Mouse (Mus musculus) forebrain, embryonic 15.5 days (tissue): ENCODE results near the gene Ankrd65. TPM values are rescaled to one million over a fixed set of nuclear protein-coding genes. Genes with fewer than 3 reads are reported as not detected.
"Not testable (repeated sequence)": the region's sequence is repeated elsewhere in the genome, so short reads cannot be mapped to it uniquely, and the experiment has no call there.

Source experiments
- ATAC-seq: fragments of 200-750 bp; cut with Nextera tagmentation; replicated peaks from 2 replicates; pipeline ENCODE4 v1.8.0; 2017; ENCODE audit warnings: mild to moderate bottlenecking, moderate TSS enrichment, moderate library complexity
- H3K27ac ChIP-seq: fragments of 300-500 bp; sonication (generic); replicated peaks from 2 replicates; pipeline ENCODE4 v1.5.1; 2015; ENCODE audit warnings: mild to moderate bottlenecking, inconsistent platforms
- H3K27me3 ChIP-seq: fragments of 300-500 bp; sonication (generic); 2 replicates; pipeline ENCODE4 v1.6.1; 2015; ENCODE audit warnings: inconsistent platforms
- H3K36me3 ChIP-seq: fragments of 300-500 bp; sonication (generic); 2 replicates; pipeline ENCODE4 v1.6.1; 2015; ENCODE audit warnings: mild to moderate bottlenecking, inconsistent platforms
- H3K4me1 ChIP-seq: fragments of 300-500 bp; sonication (generic); 2 replicates; pipeline ENCODE4 v1.6.1; 2015; ENCODE audit warnings: inconsistent platforms
- H3K4me2 ChIP-seq: fragments of 300-500 bp; sonication (generic); replicated peaks from 2 replicates; pipeline ENCODE4 v1.6.1; 2015; ENCODE audit warnings: mild to moderate bottlenecking, inconsistent platforms
- H3K4me3 ChIP-seq: fragments of 300-500 bp; sonication (generic); 2 replicates; pipeline ENCODE4 v1.5.1; 2015; ENCODE audit warnings: mild to moderate bottlenecking, inconsistent platforms
- H3K9ac ChIP-seq: fragments of 300-500 bp; sonication (generic); replicated peaks from 2 replicates; pipeline ENCODE4 v1.6.1; 2015; ENCODE audit warnings: mild to moderate bottlenecking, inconsistent platforms
- H3K9me3 ChIP-seq: fragments of 300-500 bp; sonication (generic); 2 replicates; pipeline ENCODE4 v1.6.1; 2016; ENCODE audit warnings: inconsistent platforms
- WGBS: fragments of 180-500 bp; shearing (Covaris S2); methylation state at CpG from one replicate; pipeline ENCODE4 v1.1.7; 2015; ENCODE audit warnings: mixed read lengths; 5-methylcytosine and 5-hydroxymethylcytosine counted together
- polyA plus RNA-seq: library from polyadenylated mRNA; unstranded; fragments of >200 nt; fragmentation: Nextera tagmentation; extraction: Ambion mirVana; gene quantifications from 2 replicates; pipeline ENCODE4 v1.2.1, GENCODE M21; 2015

Gene Ankrd65
- not detected in 2 replicates for polyA plus RNA-seq

DNA sequence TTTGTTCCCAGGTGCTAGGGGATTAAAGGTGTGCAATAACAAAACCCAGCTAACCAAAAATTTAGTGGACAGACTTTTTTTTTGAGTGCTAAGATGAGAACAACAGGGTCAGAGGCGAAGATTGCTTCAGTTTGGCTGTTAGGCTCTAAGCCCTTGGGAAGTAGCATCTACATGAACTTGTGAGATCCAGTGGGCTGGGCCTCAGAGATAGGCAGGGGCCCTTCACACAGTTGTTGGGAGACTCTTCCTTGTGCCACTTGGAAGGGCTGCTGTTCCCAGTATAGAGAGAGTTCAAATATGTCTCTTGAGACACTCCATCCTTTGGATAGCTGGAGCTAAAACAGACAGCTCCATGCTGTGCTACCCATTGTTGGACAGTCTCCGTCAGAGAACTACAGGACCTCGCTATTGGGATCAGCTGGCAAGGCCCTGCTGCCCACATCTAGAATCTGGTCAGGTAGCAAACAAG lies at the start of gene Ankrd65:
TSS of gene Ankrd65 (plus strand) at position 419 of the 469 bp plus-strand sequence.
- H3K4me1 ChIP-seq: peaks cover 3% of the 10 kb centered on the region; the same call in 1 of the 2 replicates
- H3K4me2 ChIP-seq: no peak within 1 kb of the TSS
- H3K36me3 ChIP-seq: no peaks in the 10 kb centered on the region
- H3K4me3 ChIP-seq: no peak within 1 kb of the TSS
- whole genome bisulfite sequencing: 82% methylated on average over 3 of the region's 3 CpGs
- H3K27ac ChIP-seq: no peak within 1 kb of the TSS
- ATAC-seq: no peak
- no peaks in the 10 kb centered on the region for H3K9me3 ChIP-seq
- H3K27me3 ChIP-seq: no peaks in the 10 kb centered on the region
- H3K9ac ChIP-seq: no peak within 1 kb of the TSS

DNA sequence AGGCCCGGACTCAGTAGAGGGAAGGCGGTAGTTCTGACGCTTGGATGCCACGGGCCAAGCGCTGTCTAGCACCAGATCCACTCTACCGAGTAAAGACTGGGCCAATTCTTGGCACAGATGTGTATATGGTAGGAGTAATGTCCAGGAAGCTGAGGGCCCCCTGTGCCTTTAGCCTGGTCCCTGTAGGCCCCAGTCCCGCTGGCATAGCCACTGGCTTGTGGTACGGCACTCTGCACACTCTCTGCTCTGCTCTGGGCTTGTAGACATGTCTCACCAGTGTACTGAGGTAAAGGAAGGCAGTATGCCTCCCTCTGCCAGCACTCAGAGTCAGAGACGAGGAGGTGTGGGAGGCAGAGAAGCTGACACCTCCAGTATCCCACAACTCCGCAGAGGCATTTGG lies 49.6 kb upstream of the Ankrd65 start:
- not testable (repeated sequence) for H3K9ac ChIP-seq, H3K27ac ChIP-seq, H3K27me3 ChIP-seq, H3K4me2 ChIP-seq, H3K9me3 ChIP-seq, ATAC-seq, H3K4me3 ChIP-seq
- 87% methylated on average over 10 of the region's 10 CpGs for WGBS
- peaks cover 60% of the 10 kb centered on the region for H3K36me3 ChIP-seq
- H3K4me1 ChIP-seq: peaks cover 18% of the 10 kb centered on the region

DNA sequence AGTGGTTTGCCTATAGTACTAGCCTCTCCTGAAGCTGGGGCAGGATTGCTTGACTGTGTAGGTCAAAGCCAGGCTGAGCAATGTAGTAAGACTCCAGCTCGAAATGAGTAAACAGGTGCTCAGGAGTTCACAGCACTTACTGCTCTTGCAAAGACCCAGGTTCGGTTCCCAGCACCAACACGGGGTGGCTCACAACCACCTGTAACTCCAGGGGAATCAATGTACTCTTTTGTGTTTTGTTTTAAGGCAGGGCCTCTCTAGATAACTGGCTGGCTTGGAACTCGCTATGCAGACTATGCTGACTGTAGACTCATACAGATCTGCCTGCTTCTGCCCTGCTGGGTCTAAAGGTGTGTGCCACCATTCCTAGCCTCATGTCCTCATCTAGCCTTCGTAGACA lies 47.6 kb upstream of the Ankrd65 start:
- 94% methylated on average over 5 of the region's 5 CpGs for WGBS
- Histone ChIP-seq H3K9me3 (no peaks in the 10 kb centered on the region), H3K4me1 (peaks cover 6% of the 10 kb centered on the region), H3K9ac (no peak overlapping the region), H3K4me2 (no peak overlapping the region), H3K36me3 (peaks cover 70% of the 10 kb centered on the region), H3K4me3 (no peak overlapping the region), H3K27ac (no peak overlapping the region), H3K27me3 (no peaks in the 10 kb centered on the region)
- ATAC-seq: no peak

DNA sequence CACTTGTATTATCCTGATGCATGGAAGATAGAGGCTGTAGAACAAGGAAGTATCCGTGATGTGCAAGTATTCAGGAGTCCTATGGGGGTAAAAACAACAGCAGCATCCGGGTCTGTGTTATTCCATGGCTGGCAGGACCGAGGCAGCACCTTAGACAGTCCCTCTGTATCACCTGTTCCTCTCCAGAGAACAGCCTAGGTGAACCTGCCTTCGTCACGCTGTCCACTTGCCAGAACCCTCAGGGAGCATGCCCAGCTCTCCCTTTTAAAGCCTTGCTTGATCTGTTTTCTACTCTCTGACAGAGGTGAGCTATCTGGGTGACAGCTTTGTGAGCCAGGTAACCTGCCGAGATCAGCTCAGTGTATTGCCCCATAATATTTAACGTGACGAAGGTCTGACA lies 45.8 kb upstream of the Ankrd65 start:
- H3K9me3 ChIP-seq: no peaks in the 10 kb centered on the region

DNA sequence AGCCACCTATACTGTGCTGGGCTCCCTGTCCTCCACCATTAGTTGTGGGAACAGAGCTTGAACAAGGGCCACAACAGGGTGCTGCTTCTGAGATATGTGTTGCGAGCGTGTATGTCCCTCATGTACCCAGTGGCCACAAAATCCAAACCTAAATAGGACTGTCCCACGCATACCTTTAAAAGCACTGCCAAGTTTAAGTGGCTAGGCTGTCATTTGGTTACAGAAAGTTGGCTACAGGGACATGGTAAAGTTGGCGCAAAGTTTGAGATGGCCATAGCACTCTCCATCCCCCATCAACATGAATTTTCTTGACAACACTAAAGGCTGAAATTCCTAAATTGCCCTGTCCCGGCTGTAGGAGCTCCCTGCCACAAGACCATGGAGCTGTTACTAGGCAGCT lies 45.1 kb upstream of the Ankrd65 start:
- no peak overlapping the region for H3K4me3 ChIP-seq
- WGBS: 94% methylated on average over 5 of the region's 5 CpGs
- H3K27me3 ChIP-seq: no peaks in the 10 kb centered on the region
- no peak overlapping the region for H3K27ac ChIP-seq
- H3K9ac ChIP-seq: no peak overlapping the region
- peaks cover 89% of the 10 kb centered on the region for H3K36me3 ChIP-seq
- no peak for ATAC-seq
- no peak overlapping the region for H3K4me2 ChIP-seq
- H3K4me1 ChIP-seq: peaks cover under 1% of the 10 kb centered on the region; the same call in 1 of the 2 replicates
- H3K9me3 ChIP-seq: no peaks in the 10 kb centered on the region

More for the DNA sequence above, 45.8 kb upstream of the Ankrd65 start:
- peaks cover 88% of the 10 kb centered on the region for H3K36me3 ChIP-seq
- no peak overlapping the region for H3K4me3 ChIP-seq
- 91% methylated on average over 8 of the region's 8 CpGs for WGBS
- peaks cover 6% of the 10 kb centered on the region; the same call in 1 of the 2 replicates for H3K4me1 ChIP-seq
- H3K27ac ChIP-seq: no peak overlapping the region
- no peak for ATAC-seq
- no peak overlapping the region for H3K9ac ChIP-seq
- no peak overlapping the region for H3K4me2 ChIP-seq
- H3K27me3 ChIP-seq: no peaks in the 10 kb centered on the region

DNA sequence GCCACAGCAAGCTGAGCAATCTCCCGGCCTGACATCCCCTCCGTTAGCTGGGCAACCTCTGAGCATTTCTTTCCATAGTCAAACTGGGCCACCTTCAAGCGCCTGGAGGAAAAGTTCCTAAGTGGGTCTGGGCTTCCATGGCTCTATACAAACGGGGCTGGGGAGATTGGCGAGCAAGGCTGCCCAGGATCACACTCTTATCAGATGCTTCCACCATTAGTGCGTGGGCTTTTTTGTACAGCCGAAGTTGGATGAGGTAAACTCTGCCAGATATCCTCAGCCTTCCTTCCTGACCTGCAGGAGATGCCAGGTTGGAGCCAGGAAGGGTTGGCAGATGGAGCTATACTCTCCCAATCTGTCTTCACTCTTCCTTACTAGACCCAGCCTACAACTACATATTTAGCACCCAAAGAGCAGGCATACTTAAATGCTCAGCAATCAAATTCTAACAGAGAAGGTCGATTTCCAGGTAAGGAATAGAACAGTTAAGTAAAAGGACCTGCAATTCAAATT lies 44.1 kb upstream of the Ankrd65 start:
- Histone ChIP-seq H3K27ac (no peak overlapping the region), H3K4me1 (no peaks in the 10 kb centered on the region), H3K4me3 (no peak overlapping the region), H3K4me2 (no peak overlapping the region), H3K27me3 (no peaks in the 10 kb centered on the region), H3K9ac (no peak overlapping the region), H3K9me3 (no peaks in the 10 kb centered on the region), H3K36me3 (peaks cover 89% of the 10 kb centered on the region)
- 87% methylated on average over 8 of the region's 8 CpGs for WGBS
- ATAC-seq: no peak

DNA sequence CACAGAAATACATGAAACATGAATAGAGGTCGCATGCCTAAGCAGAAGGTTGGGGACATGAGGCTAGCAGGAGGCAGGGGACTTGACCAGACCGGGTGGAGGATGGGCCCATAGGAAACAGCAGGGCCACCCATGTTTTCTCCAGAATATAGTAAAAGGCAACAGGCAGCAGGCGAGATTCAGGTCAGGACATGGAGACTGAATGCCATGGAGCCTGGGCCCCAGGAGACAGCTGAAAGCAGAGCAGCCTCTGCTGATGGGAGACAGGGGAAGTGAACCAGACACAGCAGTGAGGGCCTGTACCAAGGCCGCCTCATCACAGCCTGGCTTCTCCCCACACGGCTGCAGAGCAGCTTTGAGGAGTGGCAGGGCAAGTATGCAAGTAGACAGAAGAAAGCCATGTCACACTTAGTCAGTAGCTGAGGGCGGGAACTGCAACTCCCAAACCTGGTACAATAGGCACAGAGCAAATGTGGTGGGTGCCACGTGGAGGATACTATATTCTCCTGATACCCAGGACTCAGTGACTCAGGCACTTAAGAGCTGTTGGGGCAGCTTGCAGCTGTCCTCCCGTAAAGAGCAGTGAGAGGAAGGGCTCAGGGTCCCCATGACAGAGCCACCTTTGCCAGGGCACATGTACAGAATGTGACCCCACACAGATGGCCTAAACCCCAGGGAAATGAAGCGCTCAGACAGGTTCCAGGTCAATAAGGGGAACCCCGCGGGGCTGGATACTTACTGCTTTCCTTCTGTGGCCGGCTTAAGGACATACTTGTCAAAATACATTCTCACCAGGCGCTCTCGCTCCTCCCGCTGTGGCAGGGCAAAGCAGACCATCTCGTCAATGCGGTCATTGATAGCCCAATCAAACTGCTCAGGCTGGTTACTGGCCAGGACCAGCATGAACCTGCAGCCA lies 43.4 kb upstream of the Ankrd65 start:
- no peak overlapping the region for H3K4me3 ChIP-seq
- peaks cover 88% of the 10 kb centered on the region for H3K36me3 ChIP-seq
- no peaks in the 10 kb centered on the region for H3K9me3 ChIP-seq
- H3K27me3 ChIP-seq: no peaks in the 10 kb centered on the region
- 89% methylated on average over 17 of the region's 17 CpGs for WGBS
- no peak overlapping the region for H3K4me2 ChIP-seq
- no peak overlapping the region for H3K9ac ChIP-seq
- no peak for ATAC-seq
- H3K4me1 ChIP-seq: no peaks in the 10 kb centered on the region
- no peak overlapping the region for H3K27ac ChIP-seq

DNA sequence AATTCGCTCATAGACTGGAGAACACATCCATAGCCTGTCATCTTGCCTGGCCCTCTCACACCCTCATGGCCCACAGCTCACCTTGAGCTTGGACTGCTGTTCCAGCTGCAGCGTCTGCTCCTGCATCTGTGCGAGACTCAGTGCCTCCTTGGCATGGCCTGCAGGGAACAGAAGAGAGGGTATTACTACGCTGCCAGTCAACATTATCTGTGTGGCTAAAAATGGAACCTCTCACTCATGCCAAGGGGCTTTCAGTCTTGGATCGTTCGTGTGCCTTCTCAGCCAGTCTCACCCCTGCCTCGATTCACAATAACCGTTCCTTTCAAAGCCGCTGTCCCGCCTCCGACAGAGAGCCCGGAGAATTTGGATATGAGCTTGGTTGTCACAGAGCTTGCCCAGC lies 33.2 kb upstream of the Ankrd65 start:
- H3K27ac ChIP-seq: no peak overlapping the region
- ATAC-seq: no peak
- H3K4me3 ChIP-seq: no peak overlapping the region
- H3K9me3 ChIP-seq: no peaks in the 10 kb centered on the region
- peaks cover 28% of the 10 kb centered on the region for H3K4me1 ChIP-seq
- H3K4me2 ChIP-seq: no peak overlapping the region
- WGBS: 88% methylated on average over 12 of the region's 12 CpGs
- H3K36me3 ChIP-seq: peaks cover 45% of the 10 kb centered on the region
- H3K9ac ChIP-seq: no peak overlapping the region
- H3K27me3 ChIP-seq: no peaks in the 10 kb centered on the region

DNA sequence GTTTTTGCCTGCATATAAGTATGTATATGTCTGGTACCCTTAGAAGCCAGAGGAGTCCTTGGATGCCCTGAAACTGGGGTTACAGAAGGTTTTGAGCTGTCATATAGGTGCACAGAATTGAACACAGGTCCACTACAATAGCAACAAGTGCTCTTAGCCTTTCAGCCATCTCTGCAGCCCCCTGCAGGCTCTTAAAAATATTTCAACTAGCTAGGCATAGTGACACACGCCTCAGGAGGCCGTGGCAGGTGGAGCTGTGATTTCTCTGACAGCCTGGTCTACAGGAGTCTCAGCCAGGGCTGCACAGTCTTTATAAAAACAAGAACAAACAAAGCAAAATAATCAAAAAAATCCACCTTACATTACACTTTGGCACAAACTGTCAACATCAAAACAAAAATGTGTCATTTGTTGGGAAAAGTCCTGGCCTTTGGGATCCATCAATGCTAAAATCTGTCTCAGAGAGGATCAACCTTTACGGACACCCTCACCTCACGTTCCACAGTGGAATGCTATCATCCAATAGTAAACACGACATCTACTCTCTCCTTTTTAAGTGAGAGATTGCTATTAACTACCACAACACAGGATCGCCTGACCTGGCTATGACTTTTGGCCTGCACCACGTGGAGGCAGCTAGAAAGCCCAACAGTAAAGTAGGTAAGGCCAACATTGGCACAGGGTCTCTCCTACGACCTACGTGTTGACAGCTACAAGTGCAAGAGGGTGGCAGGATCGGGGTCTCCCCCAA lies 30.2 kb upstream of the Ankrd65 start:
- Histone ChIP-seq H3K27ac (no peak overlapping the region), H3K36me3 (peaks cover 18% of the 10 kb centered on the region), H3K4me1 (peaks cover 28% of the 10 kb centered on the region), H3K4me2 (peak overlapping the region; percentile 98), H3K9me3 (no peaks in the 10 kb centered on the region), H3K4me3 (peak overlapping the region; percentile 89), H3K9ac (peak overlapping the region; percentile 73), H3K27me3 (no peaks in the 10 kb centered on the region)
- 3% methylated on average over 10 of the region's 10 CpGs for WGBS
- peak; percentile 18; the same call in 1 of the 2 replicates for ATAC-seq

DNA sequence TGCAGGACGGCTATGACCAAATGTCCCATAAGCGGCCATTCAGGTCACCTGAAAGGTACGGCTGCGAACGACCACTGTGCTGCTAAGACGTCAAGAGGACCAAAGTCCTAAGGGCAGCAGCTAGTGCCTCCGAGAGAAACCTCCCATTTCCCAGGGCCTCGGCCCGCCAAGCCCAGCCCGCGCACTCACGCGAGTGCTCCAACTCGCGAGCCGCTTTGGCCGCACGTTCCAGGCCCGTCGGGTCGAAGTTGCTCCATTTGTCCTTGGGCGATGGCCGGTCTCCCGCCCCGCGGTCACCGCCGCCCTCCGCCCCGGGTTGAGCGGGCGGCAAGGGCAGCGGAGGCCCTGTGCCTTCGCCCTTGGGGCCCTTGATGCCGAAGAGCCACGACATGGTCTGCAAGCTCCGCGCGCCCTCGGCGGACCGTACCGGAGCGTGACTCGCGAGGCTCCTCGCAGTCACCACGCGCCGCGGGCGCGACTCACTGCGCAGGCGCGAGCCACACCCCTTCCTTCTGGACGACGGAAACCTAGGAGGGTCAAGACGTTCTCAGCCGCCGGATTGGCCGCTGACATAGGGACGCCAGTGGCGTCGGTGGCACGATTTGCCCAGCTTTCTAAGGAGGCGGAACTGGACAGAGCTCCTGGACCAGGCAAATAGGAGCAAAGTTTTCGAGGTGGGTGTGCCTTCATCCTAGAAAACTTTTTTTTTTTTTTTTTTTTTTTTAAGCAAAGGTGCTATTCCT lies 29.5 kb upstream of the Ankrd65 start, which contains the start of gene Atad3a:
TSS of gene Atad3a (minus strand) at position 481 of the 743 bp plus-strand sequence.
- no peaks in the 10 kb centered on the region for H3K9me3 ChIP-seq
- peaks cover 10% of the 10 kb centered on the region for H3K36me3 ChIP-seq
- H3K4me2 ChIP-seq: peak within 1 kb of the TSS; percentile 98
- H3K9ac ChIP-seq: peak within 1 kb of the TSS; percentile 73
- H3K4me1 ChIP-seq: peaks cover 28% of the 10 kb centered on the region
- peak; percentile 96 for ATAC-seq
- 2% methylated on average over 68 of the region's 68 CpGs for WGBS
- no peaks in the 10 kb centered on the region for H3K27me3 ChIP-seq
- H3K4me3 ChIP-seq: peak within 1 kb of the TSS; percentile 89
- H3K27ac ChIP-seq: 0 out of 2 replicates have a peak within 1 kb of the TSS, but pooled peaks have one; percentile 7

DNA sequence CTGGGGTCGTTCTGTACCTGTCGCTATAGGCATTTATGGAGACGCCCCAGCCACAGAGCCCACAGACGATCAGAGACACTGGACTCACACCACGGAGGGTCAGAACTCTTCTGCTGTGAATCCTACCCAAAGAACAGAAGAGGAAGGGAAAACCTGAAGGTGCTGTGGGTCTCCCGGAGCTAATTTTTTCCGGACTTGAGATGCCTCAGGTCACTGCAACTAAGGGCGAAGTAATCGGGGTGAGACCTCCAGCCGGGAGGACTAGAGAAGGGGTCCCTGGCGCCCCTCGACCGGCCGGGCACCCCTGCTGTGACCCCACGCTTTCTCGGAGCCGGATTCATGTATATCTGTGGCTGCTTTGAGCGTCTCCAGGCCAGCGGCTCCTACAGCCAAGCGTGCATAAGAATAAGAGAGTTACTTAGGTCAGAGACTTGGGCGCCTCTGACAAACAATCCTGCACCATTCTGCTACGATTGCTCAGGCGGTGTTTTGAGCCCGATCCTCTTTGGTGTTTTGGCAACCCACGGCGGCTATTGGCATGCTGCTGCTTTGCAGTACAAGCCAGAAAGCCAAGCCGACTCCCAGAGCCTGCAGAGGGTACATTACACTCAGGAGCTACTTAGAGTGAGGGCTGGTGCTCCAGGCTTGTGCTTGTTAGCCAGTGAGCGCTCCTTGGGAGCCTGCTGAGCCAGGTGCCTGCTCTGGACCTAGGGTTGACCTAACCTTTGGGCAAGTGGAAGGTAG lies 28.7 kb upstream of the Ankrd65 start:
- Histone ChIP-seq H3K36me3 (peaks cover 3% of the 10 kb centered on the region), H3K27ac (no peak overlapping the region), H3K9ac (peak overlapping the region; percentile 73), H3K4me1 (peaks cover 28% of the 10 kb centered on the region), H3K4me3 (peak overlapping the region; percentile 89), H3K27me3 (no peaks in the 10 kb centered on the region), H3K9me3 (no peaks in the 10 kb centered on the region), H3K4me2 (peak overlapping the region; percentile 98)
- WGBS: 1% methylated on average over 28 of the region's 28 CpGs
- ATAC-seq: 0 out of 2 replicates have a peak, but pooled peaks have one; percentile 21
